Mouse (Mus musculus): ENCODE measurements at regions not wholly inside any gene's neighbourhood (a gene's known extent, or its start where the extent isn't known, plus 50 kb on each side); places are given as distances from the start of the nearest gene placed in this dataset.

DNA sequence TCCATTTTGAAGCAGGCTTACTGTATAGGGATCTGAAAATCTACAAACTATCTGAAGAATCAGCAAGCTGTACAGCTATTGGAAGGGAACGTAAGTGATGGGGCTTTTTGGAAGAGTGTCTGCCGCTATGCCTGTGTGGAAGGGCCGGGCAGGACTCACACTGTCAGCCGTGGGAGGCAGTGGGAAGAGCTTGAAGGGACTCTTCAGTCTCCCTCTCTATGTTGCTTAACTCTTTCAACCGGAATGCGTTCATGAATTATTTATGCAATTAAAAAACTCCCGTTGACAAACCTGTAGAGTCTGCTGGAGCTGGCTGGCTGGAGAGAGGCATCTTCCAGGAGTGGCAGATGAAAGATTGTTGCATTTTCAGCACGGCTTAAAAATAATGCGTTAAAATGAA is 243.4 kb downstream of the Foxo1 start:
- in situ Hi-C loops (cut with MboI) = no loop called here

DNA sequence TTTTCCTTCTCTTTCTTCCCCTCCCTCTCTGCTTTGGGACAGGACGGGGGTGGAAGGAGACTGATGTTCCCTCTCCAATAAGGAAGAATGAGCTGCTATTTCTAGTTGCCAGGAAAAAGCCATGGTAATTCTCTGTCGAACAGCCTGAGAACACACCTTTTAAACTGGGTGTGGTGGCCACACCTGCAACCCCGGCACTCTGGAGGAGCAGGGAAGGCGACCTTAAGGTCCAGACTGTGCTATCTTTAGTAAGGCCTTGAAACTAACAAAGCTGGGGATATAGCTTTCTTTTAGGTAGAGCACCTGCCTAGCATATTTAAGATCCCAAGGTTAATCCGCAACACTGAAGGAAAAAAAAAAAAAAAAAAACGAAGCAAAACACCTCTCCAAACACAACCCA is 242.7 kb downstream of the Foxo1 start:
- in situ Hi-C loops (cut with MboI) = no loop called here

DNA sequence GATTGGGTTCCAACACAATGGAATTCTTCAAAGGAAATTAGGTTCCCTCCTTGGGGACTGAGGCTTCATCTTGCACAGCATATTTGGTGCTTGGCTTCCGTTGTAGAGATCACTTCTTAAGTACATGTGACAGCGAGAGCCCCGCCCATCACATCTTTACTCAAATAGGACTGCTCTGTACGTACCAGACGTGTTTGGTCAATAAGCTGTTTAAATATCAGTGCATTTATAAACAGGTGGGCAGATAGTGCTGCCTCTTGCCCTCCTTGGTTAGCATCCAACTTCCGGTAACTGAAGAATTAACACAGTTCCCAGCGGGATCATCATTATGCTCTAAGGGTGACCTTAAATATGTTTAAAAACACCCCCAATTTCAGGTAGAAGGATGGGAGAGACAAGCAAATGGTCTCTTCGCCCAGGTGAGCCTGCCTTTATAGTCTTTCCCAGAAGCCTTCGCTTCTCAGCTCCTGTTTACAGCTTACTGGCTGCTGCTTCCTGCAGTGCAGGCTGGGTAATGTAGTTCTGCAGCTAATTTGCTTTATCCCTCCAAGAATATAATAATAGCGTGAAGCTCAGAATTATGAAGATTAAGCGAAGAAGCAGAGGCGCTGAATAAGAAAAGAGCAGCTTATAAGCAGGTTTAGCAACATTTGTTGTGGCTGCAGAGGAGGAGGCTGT is 242.1 kb downstream of the Foxo1 start:
- in situ Hi-C loops (cut with MboI) = no loop called here

DNA sequence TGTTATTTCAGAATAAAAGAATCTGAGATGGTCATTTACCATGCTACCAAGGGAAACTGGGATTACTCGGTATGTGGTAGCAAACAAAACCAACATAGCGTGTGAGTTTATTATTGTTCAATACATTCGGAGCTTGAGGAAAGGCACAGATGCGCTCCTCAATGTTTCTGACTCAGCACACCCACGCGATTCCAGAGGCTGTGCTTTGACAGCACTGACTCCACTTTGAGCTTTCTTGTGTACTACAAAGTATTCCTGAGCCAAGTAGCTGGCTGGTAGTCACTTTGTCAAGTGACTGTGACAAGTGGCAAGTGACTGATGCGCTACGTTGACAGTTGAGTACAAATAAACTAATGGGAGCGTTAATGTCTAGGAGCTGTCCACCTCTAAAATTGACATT is 235.8 kb downstream of the Foxo1 start:
- in situ Hi-C loops (cut with MboI) = no loop called here

DNA sequence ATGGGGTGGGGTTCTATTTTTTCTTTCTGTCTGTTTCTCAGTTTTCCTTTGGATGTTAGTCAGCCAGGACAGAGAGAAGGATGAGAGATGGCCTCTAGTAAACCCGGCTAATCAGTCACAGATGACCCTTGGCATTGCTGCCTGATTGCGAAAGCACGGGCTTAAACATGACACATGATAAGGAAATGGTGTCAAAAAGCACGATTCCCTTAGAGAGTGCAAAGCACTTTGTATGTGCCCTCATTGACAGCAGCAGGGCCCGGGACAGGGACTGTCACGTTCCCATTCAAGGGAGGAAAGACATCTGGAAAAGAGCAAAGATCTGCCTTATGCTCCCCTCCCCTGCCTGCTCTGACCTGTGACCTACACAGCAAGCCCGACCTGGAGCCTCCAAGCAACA is 234.1 kb downstream of the Foxo1 start:
- in situ Hi-C loops (cut with MboI) = no loop called here

DNA sequence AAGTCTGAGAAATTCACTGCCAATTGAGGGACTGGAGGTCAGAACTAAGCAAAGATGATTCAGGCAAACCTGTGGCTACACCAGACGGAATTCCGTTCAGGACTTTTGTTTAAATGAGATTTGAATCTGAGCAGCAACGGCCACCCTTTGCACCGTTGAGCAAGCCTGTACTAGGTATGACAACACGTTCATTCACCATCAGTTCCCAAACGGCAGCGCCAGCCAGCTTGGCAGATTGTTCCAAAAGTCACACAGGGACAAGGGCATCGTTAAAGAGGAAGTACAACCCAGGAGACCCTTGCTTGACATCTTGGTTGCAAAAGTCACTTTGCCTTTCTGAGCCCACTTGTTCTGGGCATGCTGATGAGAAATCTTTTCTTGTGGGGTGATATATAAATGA is 233.5 kb downstream of the Foxo1 start:
- in situ Hi-C loops (cut with MboI) = no loop called here

DNA sequence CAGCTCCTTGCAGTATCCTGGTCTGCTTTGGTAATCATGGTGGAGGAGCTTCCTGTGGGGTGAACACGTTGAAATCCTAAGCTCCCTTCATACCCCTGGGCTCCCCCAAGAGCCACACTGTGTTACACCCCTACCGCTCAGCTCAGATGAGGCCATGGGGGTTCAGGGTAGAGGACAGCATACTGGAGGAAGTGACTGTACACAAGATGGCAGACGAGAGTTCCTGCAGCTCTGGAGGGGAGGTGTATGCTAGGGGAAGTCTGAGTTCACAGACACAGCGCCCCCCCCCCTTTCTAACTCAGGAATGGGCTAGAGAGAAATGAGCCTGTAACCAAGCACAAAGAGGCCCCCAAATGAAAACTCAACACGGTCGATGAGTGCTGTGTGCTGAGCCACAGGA is 231.9 kb downstream of the Foxo1 start:
- in situ Hi-C loops (cut with MboI) = no loop called here

DNA sequence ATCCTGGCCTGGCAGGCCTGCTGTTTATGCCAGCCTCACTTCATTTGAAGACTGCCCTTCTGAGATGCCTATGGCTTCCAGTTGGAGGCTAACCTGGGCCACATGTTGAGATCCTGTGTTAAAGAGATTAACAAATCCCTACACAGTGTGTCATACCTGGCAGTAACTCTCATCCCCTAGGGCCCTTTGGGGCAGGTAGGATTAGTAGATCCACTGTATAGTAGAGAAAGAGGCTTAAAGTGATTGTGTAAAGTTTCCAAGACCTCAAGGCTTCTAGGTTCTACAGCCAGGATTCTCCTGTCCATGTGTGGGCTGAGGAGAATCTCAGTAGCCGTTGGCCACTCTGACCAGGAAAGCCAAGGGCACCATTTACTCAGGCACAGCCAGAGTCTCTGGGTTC is 231.4 kb downstream of the Foxo1 start:
- in situ Hi-C loops (cut with MboI) = no loop called here

DNA sequence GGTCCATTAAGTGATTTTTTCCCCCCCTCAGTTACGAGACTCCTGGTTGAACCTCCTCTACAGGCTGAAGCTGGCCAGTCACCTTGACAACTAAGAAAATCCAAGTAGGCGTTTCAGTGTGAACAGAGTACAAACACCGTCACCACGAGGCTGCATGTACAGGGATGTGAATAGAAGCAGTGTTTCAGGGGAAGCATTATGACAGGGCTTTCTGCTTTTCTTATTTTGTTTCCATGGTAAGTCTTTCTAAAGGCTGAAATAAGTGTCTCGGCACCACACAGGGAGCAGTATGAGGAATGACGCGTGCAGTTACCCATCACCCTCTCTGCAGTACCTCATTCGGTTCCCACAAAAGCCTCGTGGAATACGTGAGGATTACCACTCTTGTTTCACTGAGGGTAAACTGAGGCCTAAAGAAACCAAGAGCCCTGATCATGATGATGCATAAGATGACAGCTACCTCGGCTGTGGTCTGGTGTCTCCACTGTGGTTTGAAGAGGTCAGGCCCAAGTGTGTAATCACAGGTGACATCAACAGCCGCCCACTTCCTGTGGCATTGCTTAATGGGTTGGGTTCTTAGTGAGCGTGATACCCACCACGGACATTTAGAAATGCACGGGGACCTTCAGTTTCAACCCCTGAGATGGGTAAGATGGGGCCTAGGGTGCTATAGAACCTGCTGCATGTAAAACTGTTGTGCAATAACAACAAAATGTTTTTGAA is 230.5 kb downstream of the Foxo1 start:
- in situ Hi-C loops (cut with MboI) = no loop called here

DNA sequence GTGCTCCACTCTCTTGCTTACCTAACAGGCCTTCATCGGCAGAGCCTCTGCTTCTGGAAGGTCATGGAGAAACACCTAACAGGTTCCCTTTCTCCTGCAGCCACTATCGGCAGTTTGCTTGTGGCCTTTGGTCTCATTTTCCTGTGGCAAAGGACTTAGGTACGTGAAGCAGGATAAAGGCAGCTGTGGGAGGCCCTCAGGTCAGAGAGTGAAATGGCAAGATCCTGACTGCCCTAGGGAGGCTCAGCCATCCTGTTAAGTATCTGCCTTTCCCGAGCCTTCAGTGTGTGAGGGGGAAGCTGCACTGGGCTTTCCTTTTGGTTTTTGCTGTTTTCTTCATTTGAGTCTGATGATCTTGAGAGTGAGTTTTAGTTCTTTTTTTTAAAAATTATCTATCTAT is 228.8 kb downstream of the Foxo1 start:
- in situ Hi-C loops (cut with MboI) = no loop called here

DNA sequence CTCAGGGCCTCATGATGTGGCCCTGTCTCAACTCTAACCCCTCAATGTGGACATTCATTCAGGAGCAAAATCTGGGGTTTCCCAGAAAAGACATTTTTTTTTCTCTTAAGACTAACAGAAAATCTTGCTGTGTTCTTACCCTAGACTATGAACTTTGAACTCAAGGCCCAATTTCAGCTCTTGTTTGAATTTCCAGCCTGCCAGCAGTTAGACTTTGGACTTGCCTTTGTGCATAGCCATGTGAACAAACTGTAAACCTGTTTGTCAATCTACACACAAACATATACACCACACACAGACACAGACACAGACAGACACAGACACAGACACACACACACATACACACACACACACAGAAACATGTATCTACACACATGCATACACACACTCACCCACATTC is 227.3 kb downstream of the Foxo1 start:
- in situ Hi-C loops (cut with MboI) = no loop called here

DNA sequence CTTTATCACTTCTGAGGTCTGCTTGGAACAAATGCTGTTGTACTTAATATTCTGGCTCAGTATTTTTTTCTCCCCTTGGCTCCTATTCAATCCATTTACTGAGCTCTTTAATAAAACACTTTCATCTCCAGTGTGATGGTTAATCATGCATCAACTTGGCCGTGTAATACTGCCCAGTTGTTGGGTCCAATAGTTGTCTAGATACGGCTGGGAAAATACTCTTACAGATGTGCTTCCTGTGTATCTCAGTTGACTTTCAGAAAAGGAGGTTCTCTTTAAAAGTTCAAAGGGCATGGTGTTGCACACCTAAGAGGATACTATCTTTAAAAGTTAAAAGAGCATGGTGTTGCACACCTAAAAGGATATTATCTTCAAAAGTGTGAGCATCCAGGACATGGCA is 226.8 kb downstream of the Foxo1 start:
- in situ Hi-C loops (cut with MboI) = no loop called here

DNA sequence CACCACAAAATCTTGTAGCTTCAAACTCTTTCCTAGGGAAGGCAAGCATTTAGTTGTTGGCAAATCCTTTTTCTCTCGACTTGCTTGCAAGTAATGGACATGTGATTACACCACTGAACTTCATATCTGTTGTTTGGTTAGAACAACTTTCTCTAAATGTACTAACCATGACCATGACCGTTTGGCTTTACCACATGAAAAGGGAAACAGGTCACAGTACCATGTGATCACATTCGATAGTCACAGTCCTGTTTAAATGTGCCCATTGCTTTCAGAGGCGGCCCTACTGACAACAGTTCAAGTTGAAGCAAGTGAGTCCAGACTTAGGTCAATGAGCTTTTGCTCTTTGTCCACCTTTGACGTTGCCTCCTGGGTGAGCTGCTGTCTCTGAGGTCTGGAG is 211.1 kb downstream of the Foxo1 start:
- in situ Hi-C loops (cut with MboI) = no loop called here

DNA sequence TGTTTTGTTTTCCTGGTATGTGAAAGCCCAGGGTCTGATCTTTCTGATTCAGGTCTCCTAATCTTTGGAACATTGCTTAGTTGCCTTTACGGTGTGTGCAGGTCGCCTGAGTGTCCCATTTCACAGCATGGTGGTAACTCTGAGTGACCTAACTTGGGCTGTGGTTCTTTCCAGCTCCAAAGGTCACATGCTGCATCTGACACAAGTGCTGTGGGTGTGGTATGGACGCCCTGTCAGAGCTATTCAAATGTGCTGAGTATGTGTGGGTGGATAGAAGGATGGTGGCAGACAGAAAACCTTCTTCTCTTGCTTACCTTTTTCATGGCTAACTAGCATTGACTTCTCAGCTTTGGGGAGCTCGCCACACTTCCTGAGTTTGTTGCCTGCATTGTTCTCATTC is 201.8 kb downstream of the Foxo1 start:
- in situ Hi-C loops (cut with MboI) = no loop called here

DNA sequence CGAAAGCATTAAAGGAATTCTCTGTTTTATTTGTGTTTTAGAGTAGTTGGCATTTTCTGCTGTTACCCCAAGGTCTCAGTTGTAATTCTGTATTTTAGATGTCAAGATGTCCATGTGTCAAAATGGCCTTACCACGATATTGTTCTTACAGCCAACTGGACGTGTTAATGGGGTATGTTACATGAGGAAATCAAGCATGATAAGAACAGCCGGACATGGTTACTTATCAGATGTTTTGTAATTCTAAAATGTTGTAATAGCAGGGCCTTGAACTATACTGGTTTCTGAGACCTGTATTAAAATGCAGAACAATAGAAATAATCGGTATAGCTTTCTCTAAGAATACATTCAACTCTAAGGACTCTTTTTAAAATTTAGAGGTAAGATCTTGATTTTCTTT is 201.3 kb downstream of the Foxo1 start:
- in situ Hi-C loops (cut with MboI) = no loop called here

DNA sequence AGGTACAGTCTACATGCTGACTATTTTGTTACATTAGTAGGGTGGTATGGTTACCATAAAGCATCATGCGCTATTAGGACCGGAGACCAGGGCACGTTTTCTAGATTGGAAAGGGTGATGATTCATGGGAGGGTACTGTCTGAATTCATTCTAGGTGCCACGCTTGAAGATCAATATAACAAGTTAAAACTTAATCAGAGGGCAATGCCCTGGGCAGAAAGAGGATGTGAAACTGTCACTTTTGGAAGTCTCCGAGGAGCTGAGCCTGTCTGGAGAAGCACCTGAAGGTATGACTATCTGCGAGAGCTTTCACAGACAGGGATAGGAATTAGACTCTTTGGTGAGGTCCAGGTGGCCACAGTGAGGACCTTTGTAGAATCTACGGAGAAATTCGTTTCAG is 200.2 kb downstream of the Foxo1 start:
- in situ Hi-C loops (cut with MboI) = no loop called here

DNA sequence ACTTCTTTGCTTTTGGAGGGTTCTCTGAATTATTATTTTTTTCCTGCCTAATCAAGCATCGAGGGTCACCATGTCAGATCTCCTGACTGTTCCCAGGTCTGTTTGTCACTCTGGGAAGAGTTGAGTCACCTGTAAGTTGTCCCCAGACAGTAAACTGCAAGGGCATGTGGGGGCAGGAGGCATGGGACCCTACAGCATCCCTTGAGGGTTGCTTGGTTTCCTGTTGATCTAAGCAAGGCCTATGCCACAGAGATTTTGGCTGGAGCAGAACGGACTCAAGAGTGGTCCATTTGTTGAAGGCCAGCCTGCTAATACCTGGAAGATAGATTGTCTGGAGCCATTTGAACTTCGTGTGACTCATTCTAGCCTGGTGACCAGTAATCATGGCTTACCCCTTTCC is 199.7 kb downstream of the Foxo1 start:
- in situ Hi-C loops (cut with MboI) = no loop called here

DNA sequence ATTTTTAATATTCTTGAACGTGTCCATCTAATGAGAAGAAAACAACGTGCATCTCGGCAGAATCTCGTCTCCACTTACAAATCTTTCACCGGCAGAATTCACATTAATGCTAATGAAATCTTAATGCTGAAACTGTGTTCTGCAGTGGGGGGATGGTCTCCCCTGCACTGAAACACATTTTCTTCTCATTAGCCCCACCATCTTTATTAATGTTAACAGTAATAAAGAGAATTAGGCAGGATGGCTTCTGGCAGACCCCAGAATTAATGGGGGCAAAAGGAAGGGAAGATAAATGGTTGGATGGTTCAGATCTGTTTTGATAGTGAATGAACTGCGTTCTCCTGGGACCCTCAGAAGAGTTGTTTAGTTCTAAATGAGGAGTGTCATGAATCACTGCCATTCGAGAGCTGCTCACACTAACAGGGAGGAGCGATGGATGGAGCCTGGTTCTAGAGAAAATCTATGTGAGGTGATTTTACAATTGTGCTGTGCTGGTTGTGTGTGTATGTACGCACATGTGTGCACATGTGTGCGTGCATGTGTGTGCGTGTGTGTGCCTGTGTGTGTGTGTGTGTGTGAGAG is 198.9 kb downstream of the Foxo1 start:
- in situ Hi-C loops (cut with MboI) = no loop called here

DNA sequence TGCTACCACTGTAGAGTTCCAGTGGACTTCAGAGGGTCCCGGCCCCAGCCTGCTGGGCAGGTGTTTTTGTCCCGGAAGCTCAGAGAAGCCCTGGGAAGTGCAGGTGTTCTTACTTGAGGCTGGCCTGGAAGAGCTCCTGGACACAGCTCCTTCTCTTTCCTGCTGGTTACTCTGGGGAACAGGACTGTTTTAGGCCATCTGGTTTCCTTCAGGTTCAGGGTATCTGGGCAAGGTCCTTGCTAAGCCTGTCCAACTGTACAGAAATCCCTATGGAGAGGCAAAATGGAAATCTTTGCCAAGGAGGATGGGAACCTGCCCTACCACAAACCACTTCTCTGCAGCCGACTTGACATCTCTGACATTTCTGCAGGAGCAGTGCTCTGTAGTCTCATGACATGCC is 198.4 kb downstream of the Foxo1 start:
- in situ Hi-C loops (cut with MboI) = no loop called here

DNA sequence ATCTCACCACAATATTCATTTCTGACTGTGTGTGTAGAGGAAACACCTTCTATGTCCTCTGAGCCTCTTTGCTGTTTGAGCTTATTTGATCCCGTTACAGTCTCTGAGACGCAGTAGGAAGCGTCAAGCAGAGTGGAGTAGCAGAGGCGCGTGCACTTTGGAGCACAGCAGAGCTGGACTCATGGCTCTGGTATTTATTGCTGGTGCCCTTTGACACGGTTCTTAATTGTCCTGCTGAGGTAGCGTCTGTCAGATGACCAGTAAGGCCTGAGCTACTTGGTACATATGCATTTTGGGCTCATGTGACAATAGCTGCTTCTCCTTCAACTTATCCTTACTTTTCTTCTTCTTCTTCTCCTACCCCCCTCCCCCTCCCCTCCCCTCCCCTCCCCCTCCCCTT is 195.8 kb downstream of the Foxo1 start:
- in situ Hi-C loops (cut with MboI) = no loop called here

DNA sequence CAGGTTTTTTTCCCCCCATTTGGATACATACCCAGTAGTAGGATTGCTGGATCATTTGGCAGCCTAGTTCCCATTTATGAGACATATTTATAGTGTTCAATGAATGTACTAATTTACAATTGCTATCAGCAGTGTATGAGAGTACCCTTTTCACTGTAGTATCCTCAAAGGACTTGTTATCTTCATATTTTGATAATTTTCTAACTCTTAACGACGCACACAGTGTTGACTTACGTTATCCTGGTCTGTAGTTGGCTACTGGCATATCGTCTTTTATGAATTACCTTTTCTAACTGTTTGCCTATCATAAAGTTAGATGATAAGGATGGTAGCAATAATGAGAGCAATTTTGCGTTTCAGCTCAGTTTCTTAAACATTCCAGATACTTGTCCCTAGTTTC is 186.8 kb downstream of the Foxo1 start:
- in situ Hi-C loops (cut with MboI) = no loop called here

DNA sequence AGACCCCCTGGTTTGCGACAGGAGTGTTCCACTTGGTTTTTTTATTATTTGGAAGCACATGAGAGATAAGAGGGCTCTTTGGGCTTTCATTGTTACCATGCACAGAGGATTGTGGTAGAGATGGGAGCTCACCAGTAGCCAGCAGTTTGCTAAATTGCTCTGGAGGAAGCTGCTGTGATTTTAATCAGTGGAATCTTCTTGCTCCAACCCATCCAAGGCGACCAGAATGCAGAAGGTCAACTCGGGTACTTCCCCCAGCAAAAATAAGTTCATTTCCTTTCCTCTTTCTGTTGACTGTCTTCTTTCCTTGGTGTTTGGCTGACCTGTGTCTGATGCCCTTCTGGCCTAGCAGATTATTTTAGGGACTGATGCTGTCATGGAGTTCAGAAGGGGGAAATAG is 184.9 kb downstream of the Foxo1 start:
- in situ Hi-C loops (cut with MboI) = no loop called here

DNA sequence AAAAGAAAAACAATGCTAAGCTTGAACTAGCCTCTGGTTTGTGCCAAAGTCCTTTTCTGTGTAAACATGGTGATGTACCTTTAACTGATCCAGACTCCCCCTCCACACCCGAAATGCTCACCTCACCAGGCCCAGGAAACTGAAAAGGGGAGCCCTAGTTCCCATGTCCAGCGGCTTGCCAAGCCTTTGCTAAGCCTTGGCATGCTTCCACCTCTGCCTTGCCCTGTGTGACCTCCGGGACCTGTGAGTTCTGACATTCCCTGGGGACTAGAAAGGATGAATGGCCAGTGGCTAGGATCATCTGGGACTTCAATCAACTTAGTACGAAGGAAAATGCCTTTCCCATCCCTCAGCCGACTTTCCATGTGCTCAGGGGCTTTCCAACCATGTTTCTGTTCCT is 184.2 kb downstream of the Foxo1 start:
- in situ Hi-C loops (cut with MboI) = no loop called here

DNA sequence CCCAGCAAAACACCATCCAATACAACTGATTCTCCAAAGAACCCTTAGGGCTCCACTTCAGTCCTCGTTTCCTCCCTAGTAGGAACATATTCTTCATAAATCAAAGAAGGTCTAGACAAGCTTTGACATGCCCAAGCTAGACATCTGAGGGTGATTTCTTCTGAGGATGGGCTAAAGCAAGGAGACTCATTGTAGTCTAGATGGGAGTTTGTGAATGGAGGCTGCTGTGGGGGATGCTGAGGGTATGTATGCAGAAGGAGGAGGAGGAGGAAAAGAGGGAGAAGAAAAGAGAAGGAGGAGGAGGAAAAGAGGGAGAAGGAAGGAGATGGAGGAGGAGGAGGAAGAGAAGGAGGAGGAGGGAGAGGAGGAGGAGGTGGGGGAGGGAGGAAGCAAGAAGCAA is 178.9 kb downstream of the Foxo1 start:
- in situ Hi-C loops (cut with MboI) = loop anchor here (10.0 kb wide), 4 partner anchors 182 to 398 kb away; partner anchors contain the start of gene Foxo1
